Mouse (Mus musculus) olfactory bulb, adult 2 months (tissue): Measurements from ENCODE around the gene Ssu2.

Experiments
- CTCF ChIP-seq: fragments of 200-500 bp; IDR thresholded peaks from 2 replicates; pipeline ENCODE4 v1.5.1; 2012; ENCODE audit warnings: low read depth, mild to moderate bottlenecking, low read length, moderate library complexity; ENCODE audit not compliant: insufficient read depth
- POLR2A ChIP-seq: fragments of 200-500 bp; IDR thresholded peaks from 2 replicates; pipeline ENCODE4 v1.6.1; 2012; ENCODE audit warnings: mild to moderate bottlenecking, low read depth, low read length, moderate library complexity; ENCODE audit not compliant: insufficient read depth

- no peak for TF ChIP-seq CTCF
- no peak for TF ChIP-seq POLR2A
Observed at GRCm38 (mm10) chr6:112359341-112359740, 28.5 kb downstream of the Ssu2 start.
